Mouse (Mus musculus): ENCODE measurements around the gene Hspg2.

Hspg2 gene

DNA sequence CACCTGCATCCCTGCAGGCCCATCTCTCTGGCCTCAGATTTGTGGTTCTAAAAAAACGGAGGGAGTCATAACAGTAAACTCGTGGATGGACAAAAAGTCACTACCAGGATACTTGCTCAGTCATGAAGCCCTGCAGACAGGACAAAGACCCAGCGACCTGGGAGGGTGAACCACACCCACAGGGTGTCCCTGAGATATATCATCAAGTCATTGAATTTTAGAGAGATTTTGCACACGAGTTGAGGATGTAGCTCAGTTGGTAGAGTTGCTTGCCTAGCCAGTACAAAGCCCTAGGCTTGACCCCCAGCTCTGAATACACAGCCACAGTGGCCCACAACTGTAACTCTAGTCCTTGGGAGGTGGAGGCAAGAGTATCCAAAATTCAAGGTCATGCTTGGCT, 7.4 kb upstream of the Hspg2 start:
- no peak for DNase-seq (ENCODE audit: low spot score in 2 of 2)

GRCm38 (mm10) chr4:137461981-137462690, 6.4 kb upstream of the Hspg2 start:
- no peak for DNase-seq (ENCODE audit: low spot score in 2 of 2)

GRCm38 (mm10) chr4:137465125-137465787, 3.3 kb upstream of the Hspg2 start:
- DNase-seq (ENCODE audit: low spot score in 2 of 2): no peak

DNA sequence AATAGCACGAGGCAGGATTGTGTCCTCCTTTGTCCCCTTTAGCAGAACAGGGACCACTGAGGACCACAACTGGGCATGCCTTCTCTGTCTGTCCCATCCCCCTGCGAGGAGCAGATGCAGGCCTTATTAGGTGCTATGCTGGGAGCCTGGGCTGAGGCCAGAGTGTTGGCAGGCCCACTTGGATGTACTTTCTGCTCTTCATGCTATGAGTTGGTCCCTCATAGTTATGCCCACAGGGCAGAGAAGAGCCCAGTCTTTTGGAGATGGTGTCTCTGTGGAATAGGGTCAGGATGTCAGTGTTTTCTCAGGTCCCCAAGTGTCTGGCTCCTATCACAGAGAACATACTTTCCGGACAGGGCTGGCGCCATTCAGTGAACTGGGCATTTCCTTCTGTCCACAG, 1.6 kb upstream of the Hspg2 start:
- no peak for DNase-seq (ENCODE audit: low spot score in 2 of 2)

DNA sequence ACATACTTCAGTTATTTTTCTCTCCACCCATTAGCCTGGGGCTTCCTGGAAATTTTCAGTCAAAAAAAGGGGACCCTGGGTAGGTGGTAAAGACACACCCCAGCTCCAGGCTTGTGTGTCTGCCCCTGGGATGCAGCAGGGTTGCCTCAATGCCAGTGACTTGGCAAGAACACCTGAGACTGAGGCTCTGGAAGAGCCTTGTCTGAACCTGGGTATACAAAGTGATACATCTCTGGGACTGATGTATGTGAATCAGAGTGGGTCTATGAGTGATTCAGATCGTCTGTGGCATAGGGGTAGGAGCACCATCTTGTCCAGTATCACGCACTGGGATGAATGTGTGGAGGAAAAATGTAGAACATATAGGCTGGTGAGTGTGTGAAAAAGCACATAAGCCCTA, 1.0 kb upstream of the Hspg2 start:
- no peak for DNase-seq (ENCODE audit: low spot score in 2 of 2)

GRCm38 (mm10) chr4:137469081-137469844, 694 bp downstream of the Hspg2 start:
- no peak for DNase-seq (ENCODE audit: low spot score in 2 of 2)

DNA sequence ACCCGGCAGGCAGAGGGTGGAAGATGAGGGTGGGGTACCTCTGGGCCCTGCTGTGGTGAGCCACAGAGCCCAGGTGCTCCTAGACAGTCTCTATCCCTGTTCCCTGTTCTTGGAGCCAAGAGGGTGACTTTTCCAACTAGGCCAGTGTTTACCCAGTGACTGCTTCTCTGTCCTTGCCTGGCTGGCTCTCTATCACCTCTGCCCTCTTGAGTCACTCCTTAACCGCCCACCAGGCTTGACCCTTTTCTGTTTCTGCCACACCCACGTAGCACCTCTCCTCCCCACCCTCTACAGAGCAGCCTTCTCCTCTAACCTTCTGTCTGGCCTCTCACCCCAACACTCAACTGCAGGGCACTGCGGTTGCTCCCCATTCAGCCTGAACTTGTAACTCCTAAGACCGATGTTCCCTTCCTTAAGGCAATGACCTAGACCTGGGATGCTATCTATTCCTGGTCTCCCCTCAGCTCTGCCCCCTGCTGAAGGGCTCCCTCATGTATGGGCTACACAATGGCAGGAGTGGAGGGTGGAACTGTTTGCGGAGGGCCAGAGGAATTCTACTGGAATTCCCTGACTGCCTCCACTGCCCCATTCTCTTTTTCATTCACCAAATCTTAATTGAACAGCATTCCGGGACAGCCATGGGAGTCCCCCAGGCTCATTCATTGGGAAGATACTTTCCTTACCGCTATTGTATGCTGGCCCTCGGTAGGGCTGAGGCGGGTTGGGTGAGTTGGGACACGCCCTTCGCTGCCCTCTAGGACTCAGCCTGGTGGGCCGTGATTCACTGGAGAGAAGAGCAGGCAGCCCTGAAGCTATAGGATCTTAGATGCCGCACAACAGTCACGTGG, 1.5 kb downstream of the Hspg2 start:
- no peak for DNase-seq (ENCODE audit: low spot score in 2 of 2)

DNA sequence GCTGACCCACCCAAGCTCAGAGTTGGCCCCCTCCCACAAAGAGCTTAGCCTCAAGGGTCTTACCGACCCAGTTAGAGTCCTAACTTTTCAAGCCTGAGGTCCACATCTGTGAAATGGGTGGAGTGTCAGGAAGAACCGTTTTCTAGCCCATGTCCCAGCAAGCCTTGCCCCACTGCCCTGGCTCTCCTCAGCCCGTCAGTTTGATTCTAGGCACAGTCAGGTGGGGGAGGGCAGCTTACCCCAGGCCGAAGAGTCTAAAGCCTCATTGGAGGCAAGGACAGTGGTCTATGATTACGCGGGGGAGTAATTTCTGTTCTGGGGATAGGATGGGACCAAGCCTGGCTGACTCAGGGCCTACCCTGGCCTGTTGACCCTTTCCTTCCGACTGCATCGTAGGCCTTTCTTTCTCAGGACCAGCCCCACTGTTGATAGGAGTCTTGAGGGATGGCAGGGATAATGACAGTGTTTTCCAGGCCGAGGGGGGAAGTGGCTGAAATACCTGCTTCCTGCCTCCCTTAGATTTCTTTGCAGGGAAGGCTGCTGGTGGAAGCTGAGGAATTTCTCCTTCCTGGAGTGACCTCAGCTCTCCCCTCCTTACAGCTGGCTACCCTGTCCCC, 2.2 kb downstream of the Hspg2 start:
- DNase-seq (ENCODE audit: low spot score in 2 of 2): no peak

DNA sequence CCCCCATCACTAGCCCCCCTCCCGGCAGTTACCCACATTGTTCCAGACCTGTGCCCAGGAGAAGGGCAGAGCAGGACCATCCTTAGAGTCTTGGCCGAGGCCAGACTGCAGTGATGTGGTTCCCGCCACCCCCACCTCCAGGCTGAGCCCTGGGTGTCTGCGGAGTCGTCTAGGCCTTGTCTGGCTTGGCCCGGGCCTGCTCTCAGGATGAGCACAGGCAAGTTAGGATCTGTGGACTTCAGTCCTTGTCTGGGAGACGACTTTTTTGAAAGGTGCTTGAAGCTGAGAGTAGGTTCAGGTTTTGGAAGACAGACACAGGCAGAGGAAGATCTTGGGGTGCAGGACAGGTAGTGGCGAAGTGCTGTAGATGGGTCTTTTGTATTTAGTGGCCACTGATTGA, 2.8 kb downstream of the Hspg2 start:
- DNase-seq (ENCODE audit: low spot score in 2 of 2): no peak

DNA sequence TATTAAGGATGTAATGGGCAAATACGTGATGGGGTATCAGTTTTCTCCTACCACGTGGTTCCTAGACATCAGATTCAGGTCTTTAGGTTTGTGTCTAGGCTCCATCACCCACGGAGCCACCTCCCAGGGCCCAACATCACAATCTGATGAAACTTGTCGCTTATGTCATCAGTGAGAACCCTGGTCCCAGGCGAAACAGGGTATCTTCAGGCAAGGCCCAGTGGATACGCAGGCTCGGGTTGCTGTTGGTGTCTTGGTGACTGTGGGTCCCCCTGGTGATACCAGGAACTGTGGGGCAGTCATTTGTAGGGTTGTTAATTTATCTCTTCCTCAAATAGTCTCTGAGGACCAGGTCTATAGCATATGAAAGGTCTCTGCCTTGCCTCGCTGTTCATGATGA, 4.7 kb downstream of the Hspg2 start:
- no peak for DNase-seq (ENCODE audit: low spot score in 2 of 2)

DNA sequence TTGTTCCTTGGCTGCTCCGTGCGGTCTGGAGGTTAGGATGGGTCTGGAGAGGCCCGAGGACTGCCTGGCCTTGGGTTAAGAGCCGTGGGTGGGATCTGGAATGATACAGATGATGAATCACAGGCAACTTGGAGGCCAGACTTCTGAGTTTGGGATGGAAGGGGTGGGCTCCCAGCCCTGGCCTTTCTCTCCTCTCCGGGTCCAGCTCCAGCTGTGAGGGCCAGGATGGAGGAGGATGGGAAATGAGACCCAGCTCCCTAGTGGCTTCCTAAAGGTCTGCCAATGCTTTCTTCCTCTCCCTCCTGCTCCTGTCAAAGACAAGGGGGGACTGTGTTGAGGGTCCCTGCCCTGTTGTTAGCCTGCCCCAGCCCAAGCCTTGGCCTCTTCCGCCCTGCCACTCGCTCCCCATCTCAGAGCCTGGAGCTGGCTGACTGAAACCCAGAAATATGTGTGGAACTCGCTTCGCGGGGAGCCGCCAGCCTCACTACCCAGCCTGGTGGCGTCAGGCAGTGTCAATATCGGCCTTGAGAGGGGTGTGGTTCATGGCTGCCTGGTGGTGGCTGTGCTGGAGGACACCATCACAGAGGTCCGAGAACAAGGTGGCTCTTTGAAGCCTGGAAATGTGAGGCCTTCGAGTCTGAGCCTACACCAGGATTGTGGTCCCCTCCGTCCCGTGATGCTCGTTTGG, 5.3 kb downstream of the Hspg2 start:
- no peak for DNase-seq (ENCODE audit: low spot score in 2 of 2)

DNA sequence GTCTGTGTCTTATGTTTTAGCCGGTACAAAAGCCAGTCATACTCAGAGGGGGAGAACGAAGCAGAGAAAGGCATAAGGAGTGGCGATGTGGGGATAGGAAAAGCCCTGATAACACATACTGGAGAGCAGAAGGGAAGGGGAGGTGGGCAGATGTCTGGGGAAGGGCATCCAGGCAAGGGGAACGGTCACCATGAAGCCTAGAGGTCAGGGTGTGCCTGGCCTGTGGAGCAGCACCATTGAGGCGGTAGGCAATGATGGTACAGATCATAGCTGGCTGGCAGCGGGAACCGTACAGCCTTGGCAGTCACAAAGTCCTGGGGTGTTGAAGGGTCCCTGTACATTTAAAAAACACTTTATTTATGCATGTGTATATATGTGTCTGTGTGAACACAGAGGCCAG, 6.1 kb downstream of the Hspg2 start:
- no peak for DNase-seq (ENCODE audit: low spot score in 2 of 2)

DNA sequence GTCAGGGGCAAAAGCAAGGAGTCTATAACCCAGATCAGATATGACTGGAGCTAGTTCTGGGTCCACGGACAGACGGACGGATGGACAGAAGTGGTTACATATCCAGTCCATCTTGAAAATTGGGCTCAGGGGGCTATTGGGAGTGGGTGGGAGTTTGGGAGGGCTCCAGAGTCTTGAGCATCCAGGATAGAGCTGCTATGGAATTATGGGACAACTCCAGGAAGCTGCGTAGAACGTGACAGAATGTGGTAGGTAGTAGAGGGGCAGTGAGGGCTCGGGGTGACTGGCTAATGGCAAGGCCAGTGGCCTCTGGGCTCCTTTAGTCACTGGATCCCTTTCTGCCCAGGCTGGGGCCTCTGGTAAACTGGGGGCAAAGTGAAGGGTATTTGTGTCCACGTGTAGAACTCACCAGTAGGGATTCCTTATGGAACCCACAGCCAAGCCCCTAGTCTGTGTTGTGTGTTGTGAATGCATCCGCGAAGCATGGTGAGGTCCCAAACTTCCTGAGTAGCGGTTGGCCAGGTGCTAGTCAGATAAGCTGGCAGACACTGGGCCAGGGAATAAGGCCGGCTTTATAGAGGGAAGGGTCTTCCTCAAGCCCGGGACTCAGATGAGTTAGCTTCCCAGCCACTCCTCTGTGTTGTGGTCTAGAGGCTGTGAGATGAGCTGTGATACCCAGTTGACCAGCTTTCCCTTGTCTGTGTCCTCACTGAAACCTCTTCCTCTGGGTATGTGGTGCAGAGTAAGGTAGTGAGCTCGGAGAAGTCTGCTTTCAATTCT, 6.9 kb downstream of the Hspg2 start:
- DNase-seq (ENCODE audit: low spot score in 2 of 2): no peak

DNA sequence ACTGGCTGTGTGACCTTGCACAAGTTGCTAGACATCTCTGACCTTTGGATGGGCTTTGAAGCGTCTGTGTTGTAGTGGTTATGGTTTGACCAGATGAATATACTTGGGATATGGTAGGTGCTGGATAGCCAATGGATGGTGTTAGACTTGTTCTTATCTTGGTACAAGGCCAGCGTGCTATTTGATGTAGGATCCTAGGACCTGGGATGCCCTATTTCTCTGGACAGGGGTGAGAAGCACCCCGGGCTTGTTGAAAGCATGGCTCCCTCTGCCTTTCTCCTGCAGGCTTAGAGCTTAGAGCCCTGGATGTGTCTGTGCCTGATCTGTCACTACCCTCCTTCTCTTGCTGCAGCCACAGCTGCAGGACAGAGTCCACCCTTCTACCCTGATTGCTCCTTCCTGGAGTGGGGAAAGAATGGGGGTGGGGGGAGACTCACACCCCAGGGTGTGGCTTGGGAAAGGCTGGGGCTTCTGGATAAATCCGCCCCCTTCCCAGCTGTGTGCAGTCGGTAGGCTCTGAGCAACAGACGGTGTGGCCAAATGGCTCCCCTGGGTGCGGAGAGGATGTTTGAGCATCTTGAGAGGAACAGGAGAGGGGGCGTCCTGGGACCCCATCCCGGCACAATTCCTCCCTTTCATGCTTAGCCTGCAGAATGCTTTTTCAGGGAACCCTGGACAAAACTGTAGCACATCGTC, 7.6 kb downstream of the Hspg2 start:
- peak; percentile 22 to 36 for DNase-seq (ENCODE audit: low spot score in 2 of 2)

DNA sequence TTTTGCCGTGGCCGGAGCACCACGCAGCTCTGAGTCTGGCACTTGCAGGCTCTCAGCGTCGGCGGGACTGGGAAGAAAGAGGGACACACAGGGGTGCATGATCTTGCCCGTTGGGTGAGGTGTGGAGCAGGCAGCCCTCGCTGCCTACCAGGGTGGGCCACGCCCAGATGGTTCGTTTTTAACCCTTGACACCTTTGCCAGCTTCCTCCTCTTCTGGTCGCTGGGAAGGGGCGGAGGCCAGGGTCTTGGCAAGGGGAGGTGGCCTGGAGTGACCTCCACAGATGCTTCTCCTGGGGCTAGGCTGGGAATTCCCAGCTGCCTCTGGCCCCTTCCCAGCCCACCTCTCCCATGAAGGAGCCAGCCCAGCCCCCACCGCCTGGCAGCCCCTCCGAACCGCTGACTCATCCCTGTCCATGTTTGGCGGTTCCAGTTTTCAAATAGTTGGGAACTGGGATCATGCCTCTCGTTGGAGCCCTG, 8.2 kb downstream of the Hspg2 start:
- no peak for DNase-seq (ENCODE audit: low spot score in 2 of 2)

GRCm38 (mm10) chr4:137477611-137478010, 9.0 kb downstream of the Hspg2 start:
- no peak for DNase-seq (ENCODE audit: low spot score in 2 of 2)

DNA sequence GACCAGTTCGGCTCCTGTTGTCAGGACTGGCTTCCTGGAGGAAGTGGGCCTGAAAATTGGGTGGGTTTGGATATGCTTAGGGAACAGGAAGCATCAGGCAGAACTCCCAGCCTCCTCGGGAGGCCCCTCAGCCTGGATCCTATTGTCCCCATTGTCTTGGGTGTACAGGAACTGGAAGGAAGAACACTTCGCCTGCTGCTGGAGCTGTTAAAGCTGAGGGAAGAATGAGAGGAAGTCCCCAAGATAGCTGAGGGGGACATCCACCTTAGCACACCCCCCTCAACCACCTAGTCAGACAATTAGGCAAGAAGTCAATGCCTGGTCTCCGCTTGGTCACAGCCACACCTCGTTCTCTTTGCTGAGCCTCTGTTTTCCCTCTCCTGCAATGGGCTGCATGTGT, 9.7 kb downstream of the Hspg2 start:
- no peak for DNase-seq (ENCODE audit: low spot score in 2 of 2)

GRCm38 (mm10) chr4:137479757-137480156, 11.2 kb downstream of the Hspg2 start:
- DNase-seq (ENCODE audit: low spot score in 2 of 2): no peak

Data from right cerebral cortex, postnatal 36 days (tissue).